Mouse (Mus musculus) neural tube, embryonic 14.5 days (tissue): ENCODE results near the gene Dab1. TPM values are rescaled to one million over a fixed set of nuclear protein-coding genes. Genes with fewer than 3 reads are reported as not detected.

ENCODE experiments used
- ATAC-seq: fragments of 200-750 bp; cut with Nextera tagmentation; 2 replicates; pipeline ENCODE4 v1.8.0; 2017; ENCODE audit warnings: low read depth, mild to moderate bottlenecking, moderate TSS enrichment, moderate library complexity
- H3K27ac ChIP-seq: fragments of 300-500 bp; sonication (generic); 2 replicates; pipeline ENCODE4 v1.5.1; 2014; ENCODE audit warnings: low read depth, mild to moderate bottlenecking, control low read depth, low read length, moderate library complexity, mixed read lengths
- H3K27me3 ChIP-seq: fragments of 300-500 bp; sonication (generic); 2 replicates; pipeline ENCODE4 v1.6.1; 2014; ENCODE audit warnings: low read length; ENCODE audit not compliant: control insufficient read depth, insufficient read depth
- H3K36me3 ChIP-seq: fragments of 300-500 bp; sonication (generic); 2 replicates; pipeline ENCODE4 v1.6.1; 2014; ENCODE audit warnings: low read length, mixed read lengths; ENCODE audit not compliant: control insufficient read depth, insufficient read depth
- H3K4me1 ChIP-seq: fragments of 300-500 bp; sonication (generic); 2 replicates; pipeline ENCODE4 v1.6.1; 2014; ENCODE audit warnings: low read length; ENCODE audit not compliant: control insufficient read depth, insufficient read depth
- H3K4me2 ChIP-seq: fragments of 300-500 bp; sonication (generic); 2 replicates; pipeline ENCODE4 v1.6.1; 2014; ENCODE audit warnings: mild to moderate bottlenecking, low read depth, low read length, control low read depth
- H3K4me3 ChIP-seq: fragments of 300-500 bp; sonication (generic); 2 replicates; pipeline ENCODE4 v1.5.1; 2014; ENCODE audit warnings: low read depth, low read length, control low read depth, mixed read lengths
- H3K9ac ChIP-seq: fragments of 300-500 bp; sonication (generic); replicated peaks from 2 replicates; pipeline ENCODE4 v1.6.1; 2014; ENCODE audit warnings: low read depth, mild to moderate bottlenecking, control low read depth, low read length, mixed read lengths
- H3K9me3 ChIP-seq: fragments of 300-500 bp; sonication (generic); 2 replicates; pipeline ENCODE4 v1.6.1; 2016; ENCODE audit warnings: low read length; ENCODE audit not compliant: control insufficient read depth
- WGBS: fragments of 180-500 bp; shearing (Covaris S2); extraction: QIAGEN DNeasy Blood & Tissue Kit; methylation state at CpG from one replicate; pipeline ENCODE4 v1.1.7; 2014; 5-methylcytosine and 5-hydroxymethylcytosine counted together
- polyA plus RNA-seq: library from polyadenylated mRNA; unstranded; fragments of >200 nt; fragmentation: Nextera tagmentation; extraction: Ambion mirVana; gene quantifications from 2 replicates; pipeline ENCODE4 v1.2.1, GENCODE M21; 2014

Gene Dab1
- 58.0 and 58.3 TPM in 2 replicates for polyA plus RNA-seq

- ATAC-seq, result peak; percentile 64
- H3K9ac ChIP-seq, result peak within 1 kb of the TSS; percentile 41
- peaks cover 16% of the 10 kb centered on the region for H3K27me3 ChIP-seq
- peak within 1 kb of the TSS; percentile 35; the same call in 1 of the 2 replicates for H3K27ac ChIP-seq
- no peaks in the 10 kb centered on the region for H3K36me3 ChIP-seq
- WGBS, result under 1% methylated on average over 41 of the region's 41 CpGs
- peak within 1 kb of the TSS; percentile 39 for H3K4me3 ChIP-seq
- 0 out of 2 replicates have a peak, but pooled peaks cover 5% of the 10 kb centered on the region for H3K4me1 ChIP-seq
- peak within 1 kb of the TSS; percentile 48 for H3K4me2 ChIP-seq
- H3K9me3 ChIP-seq, result no peaks in the 10 kb centered on the region
Measured at GRCm38 (mm10) chr4:103619321-103619945, at the start of gene Dab1. Gene Dab1, plus strand, starts transcription at chr4:103619359.

GRCm38 (mm10) chr4:103571721-103572352, 47.3 kb upstream of the Dab1 start:
- no peaks in the 10 kb centered on the region for H3K36me3 ChIP-seq
- H3K4me1 ChIP-seq, result no peaks in the 10 kb centered on the region
- no peak overlapping the region for H3K4me3 ChIP-seq
- no peak for ATAC-seq
- H3K27me3 ChIP-seq, result no peaks in the 10 kb centered on the region
- 60% methylated on average over 4 of the region's 4 CpGs for WGBS
- no peak overlapping the region for H3K9ac ChIP-seq
- no peak overlapping the region for H3K27ac ChIP-seq
- H3K9me3 ChIP-seq, result no peaks in the 10 kb centered on the region
- H3K4me2 ChIP-seq, result no peak overlapping the region

- no peak overlapping the region for H3K27ac ChIP-seq
- ATAC-seq, result no peak
- H3K4me1 ChIP-seq, result no peaks in the 10 kb centered on the region
Measured at GRCm38 (mm10) chr4:103575556-103575955, 43.6 kb upstream of the Dab1 start.

GRCm38 (mm10) chr4:103576305-103576704, 42.9 kb upstream of the Dab1 start:
- Histone ChIP-seq H3K27ac (no peak overlapping the region), H3K9me3 (no peaks in the 10 kb centered on the region), H3K4me3 (no peak overlapping the region), H3K4me2 (no peak overlapping the region), H3K36me3 (no peaks in the 10 kb centered on the region), H3K27me3 (no peaks in the 10 kb centered on the region), H3K4me1 (no peaks in the 10 kb centered on the region), H3K9ac (no peak overlapping the region)
- no peak for ATAC-seq
- 85% methylated on average over 6 of the region's 6 CpGs for WGBS

More at GRCm38 (mm10) chr4:103575556-103575955, 43.6 kb upstream of the Dab1 start:
- Histone ChIP-seq H3K4me3 (no peak overlapping the region), H3K4me2 (no peak overlapping the region), H3K36me3 (no peaks in the 10 kb centered on the region), H3K9ac (no peak overlapping the region), H3K27me3 (no peaks in the 10 kb centered on the region), H3K9me3 (no peaks in the 10 kb centered on the region)
- 92% methylated on average over 2 of the region's 2 CpGs for WGBS

- no peak for ATAC-seq
- Histone ChIP-seq H3K4me1 (no peaks in the 10 kb centered on the region), H3K27ac (no peak overlapping the region), H3K9ac (no peak overlapping the region), H3K9me3 (no peaks in the 10 kb centered on the region), H3K4me3 (no peak overlapping the region), H3K4me2 (no peak overlapping the region), H3K27me3 (no peaks in the 10 kb centered on the region), H3K36me3 (no peaks in the 10 kb centered on the region)
- 87% methylated on average over 4 of the region's 4 CpGs for WGBS
Measured at GRCm38 (mm10) chr4:103577111-103577815, 41.9 kb upstream of the Dab1 start.

- no peaks in the 10 kb centered on the region for H3K36me3 ChIP-seq
- no peak for ATAC-seq
- no peaks in the 10 kb centered on the region for H3K27me3 ChIP-seq
- 88% methylated on average over 7 of the region's 7 CpGs for WGBS
- no peaks in the 10 kb centered on the region for H3K4me1 ChIP-seq
- H3K9me3 ChIP-seq, result no peaks in the 10 kb centered on the region
- no peak overlapping the region for H3K9ac ChIP-seq
- H3K4me2 ChIP-seq, result no peak overlapping the region
- H3K27ac ChIP-seq, result no peak overlapping the region
- H3K4me3 ChIP-seq, result no peak overlapping the region
Measured at GRCm38 (mm10) chr4:103577821-103578220, 41.3 kb upstream of the Dab1 start.

GRCm38 (mm10) chr4:103580021-103580420, 39.1 kb upstream of the Dab1 start:
- 89% methylated on average over 9 of the region's 9 CpGs for WGBS

GRCm38 (mm10) chr4:103615011-103615410, 4.1 kb upstream of the Dab1 start:
- Histone ChIP-seq H3K4me2 (no peak overlapping the region), H3K9me3 (no peaks in the 10 kb centered on the region), H3K27ac (no peak overlapping the region), H3K36me3 (no peaks in the 10 kb centered on the region), H3K4me3 (no peak overlapping the region), H3K4me1 (0 out of 2 replicates have a peak, but pooled peaks cover 2% of the 10 kb centered on the region), H3K27me3 (peaks cover 4% of the 10 kb centered on the region; the same call in 1 of the 2 replicates), H3K9ac (no peak overlapping the region)
- 65% methylated on average over 3 of the region's 3 CpGs for WGBS
- ATAC-seq, result no peak

More at GRCm38 (mm10) chr4:103580021-103580420, 39.1 kb upstream of the Dab1 start:
- Histone ChIP-seq H3K9ac (no peak overlapping the region), H3K4me1 (no peaks in the 10 kb centered on the region), H3K9me3 (no peaks in the 10 kb centered on the region), H3K27me3 (no peaks in the 10 kb centered on the region), H3K36me3 (no peaks in the 10 kb centered on the region), H3K4me3 (no peak overlapping the region), H3K27ac (no peak overlapping the region), H3K4me2 (no peak overlapping the region)
- no peak for ATAC-seq
